Mouse (Mus musculus): ENCODE data around the gene Xpc.
"Not testable (repeated sequence)": the region's sequence is repeated elsewhere in the genome, so short reads cannot be mapped to it uniquely, and the experiment has no call there.

Gene Xpc

DNA sequence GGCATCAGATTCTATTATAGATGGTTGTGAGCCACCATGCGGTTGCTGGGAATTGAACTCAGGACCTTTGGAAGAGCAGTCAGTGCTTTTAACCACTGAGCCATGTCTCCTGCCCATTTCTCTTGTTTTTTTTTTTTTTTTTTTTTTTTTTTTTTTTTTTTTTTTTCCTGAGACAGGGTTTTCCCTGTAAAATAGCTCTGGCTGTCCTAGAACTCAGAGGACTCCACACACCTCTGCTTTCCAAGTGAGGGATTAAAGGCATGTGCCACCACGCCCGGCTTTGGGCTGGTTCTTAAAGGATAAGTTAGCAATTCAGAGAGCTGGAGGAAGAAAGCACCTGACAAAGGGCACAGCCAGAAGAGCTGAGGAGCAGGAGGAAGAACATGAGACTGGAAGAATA lies 44.3 kb downstream of the Xpc start:
- not testable (repeated sequence) for DNase-seq

DNA sequence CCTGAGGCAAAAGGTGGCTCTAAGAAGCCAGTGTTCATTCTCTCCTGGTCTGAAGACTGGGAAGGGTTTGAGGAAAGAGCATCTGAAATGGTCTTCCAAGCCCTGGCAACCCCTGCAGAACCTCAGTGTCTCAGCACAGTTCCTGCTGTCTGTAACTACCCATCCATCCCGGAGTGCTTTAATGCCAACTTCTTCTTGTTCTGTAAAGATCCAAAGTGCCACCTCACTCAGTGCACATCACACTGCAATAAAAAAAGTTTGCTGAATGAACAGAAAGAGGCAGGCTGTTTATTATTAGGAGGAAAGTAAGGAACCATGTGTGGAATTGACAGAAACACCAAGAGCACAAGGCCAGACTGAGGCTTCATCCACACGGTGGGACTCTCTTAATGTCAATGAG lies 45.0 kb downstream of the Xpc start:
- DNase-seq = no peak

DNA sequence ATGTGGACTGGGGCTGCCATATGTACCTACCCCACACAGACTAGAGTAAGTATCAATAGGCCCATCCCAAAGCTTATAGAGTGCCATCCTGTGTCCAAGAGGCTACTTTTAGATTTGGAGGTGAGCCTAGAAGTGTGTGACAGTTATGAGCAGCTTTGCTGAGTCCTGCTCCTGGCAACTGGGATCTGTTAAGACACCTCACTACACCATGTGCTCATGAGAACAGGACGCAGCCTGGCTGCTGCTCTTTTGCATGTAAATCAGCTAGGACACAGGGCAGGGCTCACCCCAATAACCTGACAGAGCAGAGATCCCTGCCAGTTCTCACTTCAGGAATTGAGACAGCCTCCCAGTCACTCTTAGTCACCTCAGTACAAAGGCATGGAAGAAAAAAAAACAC lies 48.6 kb downstream of the Xpc start:
- DNase-seq = no peak

DNA sequence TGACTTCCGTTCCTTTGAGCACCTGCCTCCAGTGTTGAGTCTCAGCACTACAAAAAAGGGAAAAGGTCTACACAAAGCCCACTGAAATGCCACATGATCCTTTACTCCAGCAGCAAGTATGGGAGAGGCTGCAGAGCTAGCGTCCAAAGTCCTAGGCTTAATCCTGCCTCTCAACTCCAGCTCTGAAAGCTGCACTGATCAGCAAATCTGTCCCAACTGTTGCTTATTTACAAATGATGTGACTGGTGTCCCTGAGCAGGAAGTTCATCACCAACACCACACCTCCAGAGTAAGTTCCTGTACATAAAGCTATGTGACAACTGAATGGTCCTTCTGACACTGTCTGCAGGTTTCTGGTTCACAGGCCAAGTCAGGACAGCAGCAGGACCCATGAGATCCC lies 49.9 kb downstream of the Xpc start:
- no peak for DNase-seq

DNA sequence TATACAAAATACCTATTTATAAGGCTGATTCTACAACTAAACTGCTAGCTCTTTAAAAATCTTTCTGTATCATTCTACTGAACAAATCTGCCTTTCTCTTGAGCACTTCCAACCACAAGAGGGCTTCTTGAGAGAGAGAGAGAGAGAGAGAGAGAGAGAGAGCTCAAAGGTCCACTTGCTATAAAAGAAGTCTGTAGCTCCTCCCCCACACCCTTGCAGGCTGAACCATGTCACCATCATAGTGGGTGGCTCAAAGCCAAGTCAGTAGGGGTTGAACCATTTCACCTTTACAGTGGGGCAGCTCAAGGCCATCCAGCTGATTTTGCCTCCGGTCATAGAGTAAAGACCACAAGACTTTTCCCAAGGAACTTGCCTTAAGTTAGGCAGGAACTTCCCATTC lies 56.2 kb downstream of the Xpc start:
- no peak for DNase-seq

DNA sequence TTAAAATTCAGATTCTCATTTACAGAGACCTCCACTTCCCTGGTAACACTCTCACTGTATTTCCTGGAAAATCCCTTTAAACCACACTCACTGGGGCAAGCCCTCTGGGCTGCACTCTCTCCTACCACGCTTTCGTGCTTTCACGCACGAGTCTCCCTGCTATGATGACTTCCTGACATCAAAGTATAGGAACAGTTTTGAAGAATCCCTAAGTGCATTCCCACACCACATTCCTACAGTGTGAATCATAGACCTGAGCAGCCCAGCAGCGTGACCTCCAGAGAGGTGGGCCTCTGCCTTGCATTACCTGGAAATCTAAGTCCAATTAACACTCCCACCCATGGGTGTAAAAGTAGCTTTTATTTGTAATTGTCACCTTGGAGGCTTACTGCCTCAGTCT lies 61.1 kb downstream of the Xpc start:
- no peak for DNase-seq

DNA sequence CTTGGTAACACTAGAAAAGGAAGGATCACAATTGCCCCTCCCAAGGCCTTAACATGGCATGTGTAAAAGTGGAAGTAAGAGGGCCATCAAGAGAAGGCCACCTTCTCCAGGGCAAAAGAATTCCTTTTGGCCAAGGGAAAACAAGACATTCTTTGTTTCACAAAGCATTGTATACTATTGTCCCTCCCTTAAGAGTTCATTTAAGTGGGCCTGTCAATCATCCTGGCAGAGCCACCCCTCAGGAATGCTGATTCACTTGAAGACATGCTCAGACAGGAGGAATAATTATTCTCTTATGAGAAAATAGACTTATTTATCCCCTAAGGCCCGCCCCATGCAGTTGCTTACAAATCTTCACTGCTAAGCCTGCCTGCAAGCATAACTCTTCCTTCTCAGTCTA lies 63.6 kb downstream of the Xpc start:
- no peak for DNase-seq

DNA sequence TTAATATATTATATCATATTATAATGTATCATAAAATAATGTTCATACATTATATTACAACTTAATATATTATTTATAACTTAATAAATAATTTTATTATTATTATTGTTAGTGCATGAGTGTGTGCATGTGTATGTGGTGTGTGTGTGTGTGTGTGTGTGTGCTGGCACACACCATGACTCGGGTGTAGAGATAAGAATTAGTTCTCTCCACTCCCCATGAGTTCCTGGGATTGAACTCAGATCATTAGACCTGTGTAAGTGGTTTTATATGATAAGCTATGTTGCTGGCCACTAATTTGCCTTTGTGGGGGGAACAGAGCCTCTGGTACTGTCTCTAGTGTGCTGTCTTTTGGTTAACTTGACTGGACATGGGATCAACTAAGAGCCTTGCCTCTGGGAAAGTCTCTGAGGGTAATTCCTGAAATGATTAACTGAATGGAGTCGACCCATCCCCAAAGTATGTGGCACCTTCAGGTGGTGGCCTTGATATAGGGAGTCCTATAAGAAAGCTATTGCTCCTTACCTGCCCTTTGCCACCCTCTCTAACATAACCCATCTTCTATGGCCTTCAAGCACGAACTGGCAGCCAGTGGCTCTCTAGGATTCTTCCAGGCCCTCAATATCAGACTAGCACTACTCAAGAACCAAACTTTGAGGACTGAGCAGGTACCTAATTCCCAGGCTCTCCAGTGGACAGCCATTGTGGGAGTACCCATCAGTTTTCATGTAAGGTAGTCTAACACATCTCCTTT lies 66.0 kb downstream of the Xpc start:
- DNase-seq = no peak

DNA sequence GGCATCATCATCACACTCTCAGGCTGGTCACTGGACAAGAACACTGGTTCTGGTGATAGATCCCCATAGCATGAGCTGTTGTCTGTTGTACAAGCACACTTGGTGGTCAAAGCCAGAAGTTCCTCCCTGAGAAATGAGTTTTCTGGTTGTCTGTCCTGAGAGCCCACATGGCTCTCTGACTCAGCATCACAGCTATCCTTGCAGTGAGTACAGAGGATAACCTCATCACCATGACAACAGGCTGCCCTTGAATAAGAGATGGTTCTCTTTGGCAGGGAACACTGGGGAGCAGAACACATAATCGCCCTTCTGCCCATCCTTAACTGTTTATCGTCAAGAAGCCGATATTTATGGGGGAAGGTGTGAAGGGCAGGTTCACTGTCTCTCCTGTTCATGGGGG lies 70.4 kb downstream of the Xpc start:
- DNase-seq = no peak

DNA sequence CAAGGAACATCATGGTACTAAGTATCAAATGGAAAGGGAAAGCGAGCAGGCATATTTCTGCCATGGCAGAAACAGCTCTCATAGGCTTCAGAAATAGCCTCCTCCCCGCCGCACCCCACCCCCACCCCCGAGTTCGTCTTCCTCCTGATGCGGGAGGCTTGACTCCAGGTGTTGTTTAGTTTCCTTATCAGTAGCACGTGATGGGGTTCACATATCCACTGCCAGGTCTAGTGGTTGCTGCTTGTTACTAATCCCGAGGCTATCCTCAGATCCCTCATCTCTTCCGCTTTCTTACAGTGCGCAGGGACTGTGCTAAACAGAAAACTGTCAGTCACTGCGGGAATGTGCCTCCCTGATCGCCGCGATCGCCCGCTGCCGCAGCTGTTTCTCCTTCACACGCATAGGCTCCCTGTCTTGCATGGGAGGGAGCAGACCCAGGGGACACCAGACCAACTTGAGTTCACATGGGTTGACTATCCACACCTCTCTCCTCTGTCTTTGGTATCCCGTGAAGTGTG lies 74.5 kb downstream of the Xpc start:
- no peak for DNase-seq

DNA sequence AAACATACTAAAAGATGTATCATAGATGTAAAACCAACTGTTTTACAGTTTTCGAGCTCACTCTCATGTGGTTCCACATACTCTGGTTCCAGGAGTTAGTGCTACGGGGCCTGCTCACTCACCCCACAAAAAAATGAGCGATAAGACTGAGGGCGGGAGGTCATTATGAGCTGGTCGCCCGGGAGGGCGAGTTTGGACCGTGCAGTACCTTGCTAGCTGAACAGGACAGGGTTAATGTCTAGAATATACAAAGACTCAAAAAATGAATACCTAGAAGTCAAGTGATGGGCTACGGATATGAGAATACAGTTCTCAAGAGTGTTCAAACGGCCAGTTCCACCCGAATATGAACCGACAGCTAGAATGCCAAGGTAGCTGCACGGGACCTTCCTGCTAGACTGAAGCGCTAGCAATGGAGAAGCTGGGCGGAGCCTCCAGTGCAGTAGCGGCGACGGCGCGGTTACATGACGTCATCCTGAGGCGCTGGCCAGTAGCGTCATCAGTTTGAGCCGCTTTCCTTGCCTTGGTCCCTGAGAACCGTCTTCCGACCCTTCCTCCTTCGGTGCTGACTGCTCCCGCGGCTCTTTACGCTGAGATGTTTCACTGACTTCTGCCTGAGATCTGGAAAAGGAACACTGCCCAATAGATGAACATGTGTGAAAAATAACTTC lies 75.1 kb downstream of the Xpc start:
- DNase-seq = peak; percentile 95
